Mouse (Mus musculus) olfactory bulb, adult 2 months (tissue): ENCODE results near the gene Bpifa1.

Experiments used
- CTCF ChIP-seq: fragments of 200-500 bp; IDR thresholded peaks from 2 replicates; pipeline ENCODE4 v1.5.1; 2012; ENCODE audit warnings: low read depth, mild to moderate bottlenecking, low read length, moderate library complexity; ENCODE audit not compliant: insufficient read depth
- POLR2A ChIP-seq: fragments of 200-500 bp; IDR thresholded peaks from 2 replicates; pipeline ENCODE4 v1.6.1; 2012; ENCODE audit warnings: mild to moderate bottlenecking, low read depth, low read length, moderate library complexity; ENCODE audit not compliant: insufficient read depth

DNA sequence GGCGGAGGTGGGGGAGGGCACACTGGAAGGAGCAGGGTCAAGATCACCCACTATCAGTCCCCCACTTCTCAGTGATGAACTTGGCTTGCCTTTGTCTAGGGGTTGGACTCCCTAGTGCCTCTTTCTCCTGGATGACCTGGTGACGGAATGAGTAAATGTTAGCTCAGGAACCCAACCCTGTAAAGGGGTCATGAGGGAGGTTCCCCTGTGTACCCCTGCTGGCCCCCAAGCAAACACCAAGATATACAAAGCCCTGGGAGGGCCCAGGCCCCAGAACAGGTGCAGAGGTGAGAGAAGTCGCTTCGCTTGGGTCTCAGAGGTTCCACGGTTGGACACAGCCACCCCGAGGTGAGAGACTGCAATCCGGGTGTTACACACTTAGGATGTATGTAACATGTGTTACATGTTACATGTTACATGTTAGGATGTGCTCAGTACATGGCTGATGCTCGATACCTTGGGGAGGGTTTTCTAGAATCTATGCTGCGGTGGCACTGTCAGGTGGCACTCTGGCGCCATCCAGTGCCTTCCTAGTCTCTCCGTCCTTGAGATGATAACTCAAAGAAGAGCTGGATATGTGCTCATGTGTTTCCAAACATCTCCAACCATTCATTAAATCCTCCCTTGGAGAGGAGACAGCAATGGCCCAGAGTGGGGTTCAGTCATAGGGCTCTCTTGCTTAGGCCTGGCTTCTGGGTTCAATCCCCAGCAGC, 48.0 kb downstream of the Bpifa1 start, which contains the start of gene Bpifb1:
- no peak for TF ChIP-seq CTCF
- TF ChIP-seq POLR2A: no peak
